Mouse (Mus musculus): ENCODE measurements at regions not wholly inside any gene's neighbourhood (a gene's known extent, or its start where the extent isn't known, plus 50 kb on each side); places are given as distances from the start of the nearest gene placed in this dataset.

- DNase-seq: peak; percentile 77
These were observed 135.6 kb downstream of the 2410131K14Rik start for GRCm38 (mm10) chr5:118380422-118381293.

GRCm38 (mm10) chr5:118381294-118381675 is 136.3 kb downstream of the 2410131K14Rik start:
- DNase-seq: peak; percentile 87

GRCm38 (mm10) chr5:118386126-118386525 is 141.1 kb downstream of the 2410131K14Rik start:
- DNase-seq: peak; percentile 54

- no peak for DNase-seq
These were observed 143.4 kb downstream of the 2410131K14Rik start for GRCm38 (mm10) chr5:118388419-118388818.

GRCm38 (mm10) chr5:118390691-118391373 is 145.8 kb downstream of the 2410131K14Rik start:
- no peak for DNase-seq

- peak; percentile 42 for DNase-seq
These were observed 148.0 kb downstream of the 2410131K14Rik start for GRCm38 (mm10) chr5:118392932-118393487.

- DNase-seq: no peak
These were observed 149.0 kb downstream of the 2410131K14Rik start for GRCm38 (mm10) chr5:118394051-118394450.

- DNase-seq: peak; percentile 27
These were observed 151.1 kb downstream of the 2410131K14Rik start for GRCm38 (mm10) chr5:118396004-118396725.

GRCm38 (mm10) chr5:118400926-118401325 is 155.9 kb downstream of the 2410131K14Rik start:
- no peak for DNase-seq

GRCm38 (mm10) chr5:118404398-118404797 is 156.1 kb upstream of the Med13l start:
- DNase-seq: no peak

- no peak for DNase-seq
These were observed 155.1 kb upstream of the Med13l start for GRCm38 (mm10) chr5:118405421-118405820.

- no peak for DNase-seq
These were observed 153.0 kb upstream of the Med13l start for GRCm38 (mm10) chr5:118407451-118407850.

GRCm38 (mm10) chr5:118407973-118408372 is 152.5 kb upstream of the Med13l start:
- DNase-seq: no peak

- DNase-seq: no peak
These were observed 151.7 kb upstream of the Med13l start for GRCm38 (mm10) chr5:118408826-118409225.

GRCm38 (mm10) chr5:118413428-118414282 is 146.8 kb upstream of the Med13l start:
- DNase-seq: peak; percentile 63

- no peak for DNase-seq
These were observed 141.0 kb upstream of the Med13l start for GRCm38 (mm10) chr5:118419344-118420037.

GRCm38 (mm10) chr5:118421884-118422821 is 138.3 kb upstream of the Med13l start:
- peak; percentile 53 for DNase-seq

GRCm38 (mm10) chr5:118424177-118424576 is 136.3 kb upstream of the Med13l start:
- no peak for DNase-seq

GRCm38 (mm10) chr5:118424764-118425568 is 135.5 kb upstream of the Med13l start:
- peak; percentile 87 for DNase-seq

All from lung, postnatal 14 days (tissue).